Mouse (Mus musculus) gastrocnemius, postnatal 10 days (tissue): ENCODE measurements around the gene Cpox. TPM values are rescaled to one million over a fixed set of nuclear protein-coding genes. Genes with fewer than 3 reads are reported as not detected.

Experiments
- DNase-seq: peaks from one replicate; pipeline ENCODE4 v3.0.0; 2021; ENCODE audit warnings: mixed read lengths
- total RNA-seq, 2 experiments: library from RNA; stranded (reverse); gene quantifications; 2 replicates each; pipeline ENCODE4 v1.2.3; 2021

The Cpox gene
- total RNA-seq, 2 experiments from 2014 or later, result 12.0 to 12.4 TPM

DNA sequence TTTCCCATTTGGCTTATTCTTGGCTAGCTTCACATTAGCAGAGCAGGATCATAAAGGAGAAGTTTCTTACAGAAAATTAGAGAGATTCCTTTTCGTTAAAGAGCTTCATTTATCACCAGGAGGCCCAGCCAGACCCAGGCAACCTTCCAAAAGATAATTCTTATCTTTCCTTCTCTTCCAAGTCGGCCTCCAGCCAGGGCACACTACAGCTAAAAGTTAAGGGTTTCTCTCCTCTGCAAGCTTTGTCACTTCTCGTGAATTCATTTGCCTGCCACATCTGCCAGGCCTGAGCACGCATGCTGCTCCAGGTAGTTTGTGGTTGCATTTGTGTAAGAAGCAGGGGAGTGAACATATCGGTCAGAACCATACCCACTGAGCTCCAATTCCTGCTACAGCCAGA, 828 bp upstream of the Cpox start:
- no peak for DNase-seq

DNA sequence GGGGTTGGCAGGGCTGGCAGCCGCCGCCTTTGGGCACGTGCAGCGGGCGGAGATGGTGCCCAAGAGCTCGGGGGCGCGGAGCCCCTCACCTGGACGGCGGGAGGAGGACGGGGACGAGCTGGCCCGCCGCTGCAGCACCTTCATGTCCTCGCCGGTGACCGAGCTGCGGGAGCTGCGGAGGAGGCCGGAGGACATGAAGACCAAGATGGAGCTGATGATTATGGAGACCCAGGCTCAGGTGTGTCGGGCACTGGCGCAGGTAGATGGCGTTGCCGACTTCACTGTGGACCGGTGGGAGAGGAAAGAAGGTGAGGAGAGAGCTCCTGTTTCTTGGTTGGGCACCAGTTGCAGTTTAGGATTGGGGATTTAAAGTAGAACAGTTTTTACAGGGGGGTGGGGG, 551 bp downstream of the Cpox start:
- no peak for DNase-seq

GRCm38 (mm10) chr16:58671212-58671985, 1.3 kb downstream of the Cpox start:
- DNase-seq, result no peak

DNA sequence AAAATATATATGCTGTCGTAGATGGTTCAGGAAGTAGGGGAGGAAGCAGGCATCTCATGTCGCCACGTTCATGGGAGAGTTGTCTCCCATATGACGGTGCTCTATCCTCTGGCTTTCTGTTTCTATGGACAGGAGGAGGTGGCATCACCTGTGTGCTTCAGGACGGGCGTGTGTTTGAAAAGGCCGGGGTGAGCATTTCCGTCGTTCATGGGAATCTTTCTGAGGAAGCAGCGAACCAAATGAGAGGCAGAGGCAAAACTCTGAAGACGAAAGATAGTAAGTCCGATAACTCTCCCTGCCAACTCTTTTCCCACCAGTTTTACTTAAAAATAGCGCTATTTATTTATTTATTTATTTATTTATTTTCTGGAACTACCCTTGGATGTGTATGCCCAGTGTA, 2.3 kb downstream of the Cpox start:
- DNase-seq, result no peak

GRCm38 (mm10) chr16:58673811-58674410, 3.8 kb downstream of the Cpox start:
- no peak for DNase-seq

DNA sequence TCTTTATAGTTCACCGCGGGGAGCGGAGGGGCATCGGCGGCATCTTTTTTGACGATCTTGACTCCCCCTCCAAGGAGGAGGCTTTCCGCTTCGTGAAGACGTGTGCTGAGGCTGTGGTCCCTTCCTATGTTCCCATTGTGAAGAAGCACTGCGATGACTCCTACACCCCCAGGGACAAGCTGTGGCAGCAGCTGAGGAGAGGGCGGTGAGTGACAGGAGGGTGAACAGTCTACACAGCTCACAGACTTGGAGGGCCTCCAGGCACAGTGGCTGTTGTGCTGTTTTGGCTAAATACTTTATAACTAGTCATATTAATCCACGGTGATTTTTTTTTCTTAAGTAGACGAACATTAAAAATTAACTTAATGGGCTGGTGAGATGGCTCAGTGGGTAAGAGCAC, 5.2 kb downstream of the Cpox start:
- DNase-seq, result no peak

DNA sequence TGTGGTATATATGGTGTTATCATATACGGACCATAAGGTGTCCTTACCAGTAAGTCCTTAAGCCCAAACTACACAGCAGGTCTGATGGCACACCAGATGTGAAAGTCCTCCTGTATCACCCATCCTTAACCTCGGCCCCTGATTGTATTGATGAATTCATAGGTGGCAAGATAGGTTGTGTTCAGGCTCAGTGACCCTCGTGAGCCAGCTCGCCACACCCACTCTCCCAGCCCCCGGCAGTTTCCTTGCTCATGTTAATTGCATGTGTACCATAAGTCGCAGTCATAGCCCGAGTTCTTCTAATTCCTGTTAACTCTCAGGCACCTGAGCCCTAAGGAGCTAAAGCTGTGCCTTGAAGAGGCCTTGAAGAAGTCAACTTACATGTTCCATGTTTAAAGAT, 6.1 kb downstream of the Cpox start:
- DNase-seq, result no peak

GRCm38 (mm10) chr16:58676633-58677032, 6.5 kb downstream of the Cpox start:
- DNase-seq, result no peak

- no peak for DNase-seq
Observed at GRCm38 (mm10) chr16:58677491-58677890, 7.4 kb downstream of the Cpox start.

GRCm38 (mm10) chr16:58678660-58679059, 8.6 kb downstream of the Cpox start:
- DNase-seq, result no peak

DNA sequence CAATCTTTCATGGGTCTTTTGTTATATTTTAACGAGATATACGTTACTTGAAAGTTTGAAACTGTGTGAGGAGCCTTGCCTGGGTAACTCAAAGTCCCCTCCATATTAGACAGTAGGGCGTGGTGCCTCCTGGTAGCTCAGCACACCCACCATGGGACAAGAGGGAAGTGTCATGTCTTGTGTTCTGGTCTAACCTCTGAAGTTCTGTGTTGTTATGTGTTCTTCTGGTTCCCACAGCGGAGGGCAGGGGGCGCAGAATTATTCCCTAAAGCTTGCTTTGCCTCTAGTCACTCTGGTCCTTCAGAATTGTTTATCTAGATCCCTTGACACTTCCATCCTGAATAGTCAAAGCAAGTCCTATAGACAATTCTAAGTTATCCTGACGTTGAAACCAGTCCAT, 12.0 kb downstream of the Cpox start:
- DNase-seq, result no peak

DNA sequence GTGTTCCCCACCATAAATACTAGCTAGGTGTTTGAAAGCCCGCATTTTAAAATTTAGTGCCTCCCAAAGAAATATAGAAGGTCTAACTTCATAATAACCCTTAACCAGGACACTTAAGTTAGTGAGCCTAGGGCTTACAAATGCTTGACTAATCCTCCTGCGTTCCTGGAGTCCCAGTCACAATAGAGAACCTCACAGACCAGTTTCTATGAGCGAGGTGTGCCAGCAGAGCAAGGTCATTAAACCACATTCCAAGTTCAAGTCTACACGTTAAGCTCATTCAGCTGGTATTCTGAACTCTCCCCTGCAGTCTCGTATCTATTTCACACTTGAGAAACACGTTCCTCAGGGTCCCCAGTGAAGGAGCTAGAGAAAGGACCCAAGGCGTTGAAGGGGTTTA, 12.8 kb downstream of the Cpox start:
- no peak for DNase-seq

DNA sequence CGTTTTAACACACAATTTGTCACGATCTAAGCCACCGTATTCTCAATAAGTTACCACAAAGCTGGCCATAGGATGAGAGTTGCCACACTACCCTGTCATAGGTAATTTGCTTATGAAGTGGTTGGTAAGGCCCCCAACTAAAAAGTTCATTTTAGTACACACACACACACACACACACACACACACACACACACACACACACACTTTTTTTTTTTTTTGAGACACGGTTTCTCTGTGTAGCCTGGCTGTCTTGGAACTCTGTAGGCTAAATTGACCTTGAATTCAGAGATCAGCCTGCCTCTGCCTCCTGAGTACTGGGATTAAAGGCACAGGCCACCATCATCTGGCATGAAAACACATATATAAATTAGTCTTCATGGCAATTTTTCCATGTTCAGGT, 13.8 kb downstream of the Cpox start:
- DNase-seq, result no peak

- no peak for DNase-seq
Observed at GRCm38 (mm10) chr16:58684537-58684936, 14.4 kb downstream of the Cpox start.

GRCm38 (mm10) chr16:58685548-58686537, 15.8 kb downstream of the Cpox start:
- no peak for DNase-seq

DNA sequence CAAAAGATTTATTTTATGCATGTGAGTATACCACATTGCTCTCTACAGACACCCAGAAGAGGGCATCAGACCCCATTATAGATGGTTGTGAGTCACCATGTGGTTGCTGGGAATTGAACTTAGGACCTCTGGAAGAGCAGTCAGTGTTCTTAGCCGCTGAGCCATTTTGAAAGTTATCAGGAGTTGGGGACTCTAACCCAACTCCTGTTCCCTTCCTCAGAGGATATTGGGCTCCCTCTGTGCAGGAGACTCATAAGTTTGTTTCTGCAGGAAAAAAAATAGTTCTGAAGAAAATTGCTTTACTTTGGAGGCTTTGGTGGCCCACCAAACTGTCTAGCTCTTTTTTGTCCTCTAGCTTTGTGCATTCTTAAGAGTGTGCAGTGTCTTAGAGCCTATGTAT, 18.4 kb downstream of the Cpox start:
- no peak for DNase-seq

- DNase-seq, result no peak
Observed at GRCm38 (mm10) chr16:58689555-58690169, 19.6 kb downstream of the Cpox start.

DNA sequence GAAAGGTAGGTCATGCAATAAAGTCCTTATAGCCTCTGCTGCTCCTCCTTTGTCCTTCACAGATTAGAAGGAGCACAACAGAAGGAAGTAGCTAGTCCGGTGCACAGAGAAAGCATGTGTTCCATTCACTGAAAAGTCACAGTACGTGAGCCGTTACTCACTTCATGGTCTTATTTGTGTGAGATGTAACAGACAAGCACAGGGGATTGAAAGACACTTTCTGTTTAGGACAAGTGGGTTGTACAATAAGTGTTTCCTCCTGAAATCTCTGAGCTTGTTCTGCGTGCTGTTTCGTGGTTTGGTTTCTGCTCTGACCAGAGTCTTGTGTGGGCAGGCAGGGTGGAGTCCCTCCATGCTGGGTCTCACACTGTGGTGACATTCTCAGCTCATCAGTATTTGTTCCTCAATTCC, 20.2 kb downstream of the Cpox start:
- no peak for DNase-seq

GRCm38 (mm10) chr16:58694091-58694490, 24.0 kb downstream of the Cpox start:
- DNase-seq, result no peak

DNA sequence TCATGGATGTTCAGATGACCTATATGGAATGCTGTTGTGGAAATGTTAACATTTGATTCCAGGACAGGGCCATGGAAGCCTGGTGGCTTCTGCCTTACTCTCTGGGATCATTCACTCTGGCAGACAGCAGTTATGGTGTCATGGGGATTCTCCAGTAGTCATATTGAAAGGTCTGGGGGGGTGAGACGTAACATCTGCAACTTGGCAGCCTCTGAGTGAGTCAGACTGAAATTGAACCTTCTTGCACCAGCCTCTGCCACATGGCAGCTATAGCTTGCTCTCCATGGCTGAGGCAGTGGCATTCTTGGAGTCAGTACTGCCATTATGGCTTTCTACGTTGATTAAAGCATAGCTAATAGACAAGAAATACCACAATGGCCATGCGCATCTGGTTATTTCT, 26.7 kb downstream of the Cpox start:
- no peak for DNase-seq

GRCm38 (mm10) chr16:58697261-58697660, 27.2 kb downstream of the Cpox start:
- DNase-seq, result no peak

- DNase-seq, result no peak
Observed at GRCm38 (mm10) chr16:58700174-58700573, 30.1 kb downstream of the Cpox start.
